Mouse (Mus musculus) spleen, adult 2 months (tissue): ENCODE data around the gene Rtp4. TPM values are rescaled to one million over a fixed set of nuclear protein-coding genes. Genes with fewer than 3 reads are reported as not detected.

Experiments used
- DNase-seq, 2 experiments: peaks; one replicate each; pipeline versions ENCODE4 v3.0.0 to v3.0.0-alpha.2; 2012 to 2021; ENCODE audit warnings: low spot score in 2 of 2, low read depth in 1 of 2
- H3K27ac ChIP-seq: fragments of 200-500 bp; 2 replicates; pipeline ENCODE4 v1.5.1; 2012; ENCODE audit warnings: low read length, inconsistent platforms; ENCODE audit not compliant: insufficient read depth
- H3K27me3 ChIP-seq: fragments of 200-500 bp; 2 replicates; pipeline ENCODE4 v1.6.1; 2012; ENCODE audit warnings: mild to moderate bottlenecking, moderate library complexity, low read length, inconsistent platforms; ENCODE audit not compliant: control insufficient read depth, insufficient read depth
- H3K36me3 ChIP-seq: fragments of 200-500 bp; 2 replicates; pipeline ENCODE4 v1.6.1; 2012; ENCODE audit warnings: mild to moderate bottlenecking, low read length, inconsistent platforms; ENCODE audit not compliant: control insufficient read depth, insufficient read depth
- H3K4me1 ChIP-seq: fragments of 200-500 bp; 2 replicates; pipeline ENCODE4 v1.6.1; 2011; ENCODE audit warnings: inconsistent platforms; ENCODE audit not compliant: control insufficient read depth, insufficient read depth, insufficient read length
- H3K4me3 ChIP-seq: fragments of 200-500 bp; 2 replicates; pipeline ENCODE4 v1.5.1; 2011; ENCODE audit warnings: mild to moderate bottlenecking, inconsistent platforms; ENCODE audit not compliant: insufficient read depth, insufficient read length; ENCODE audit errors: extremely low read depth
- CTCF ChIP-seq: fragments of 200-500 bp; IDR thresholded peaks from 2 replicates; pipeline ENCODE4 v1.5.1; 2011; ENCODE audit warnings: mild to moderate bottlenecking, inconsistent platforms; ENCODE audit not compliant: insufficient read depth, insufficient read length, insufficient replicate concordance; ENCODE audit errors: extremely low read depth
- POLR2A ChIP-seq: fragments of 200-500 bp; IDR thresholded peaks from 2 replicates; pipeline ENCODE4 v1.6.1; 2011; ENCODE audit warnings: low read depth, low read length, inconsistent platforms
- WGBS: fragments of 180-500 bp; shearing (Covaris S2); methylation state at CpG from one replicate; pipeline ENCODE4 v1.1.7; 2018; 5-methylcytosine and 5-hydroxymethylcytosine counted together
- polyA plus RNA-seq: library from polyadenylated mRNA; depleted of rRNA; stranded (reverse); fragments of >200 nt; gene quantifications from 2 replicates; pipeline ENCODE4 v1.2.3, GENCODE M21; 2012

The Rtp4 gene
- polyA plus RNA-seq, 1 experiment: 16.7 TPM

DNA sequence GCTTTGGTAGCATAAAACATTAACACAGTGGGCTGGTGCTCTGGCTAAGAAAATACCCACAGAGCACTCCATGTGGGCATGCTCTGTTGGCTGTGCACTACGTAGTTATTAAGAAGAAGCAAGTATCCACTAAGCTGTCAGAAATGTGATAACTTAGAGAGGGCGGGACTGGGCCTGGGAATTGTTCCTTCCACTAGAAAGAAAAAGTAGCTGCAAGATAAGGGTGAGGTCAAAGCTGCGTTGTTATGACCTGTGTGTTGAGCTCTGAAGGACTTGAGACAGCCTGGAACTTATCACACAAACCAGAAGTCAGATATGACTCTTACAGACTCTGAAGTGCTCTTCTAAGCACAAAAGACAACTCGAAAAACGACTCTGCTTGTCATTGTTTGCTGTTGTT, 19.5 kb upstream of the Rtp4 start:
- WGBS: 74% methylated on average over 5 of the region's 5 CpGs
- DNase-seq: no peak
- no peak for TF ChIP-seq CTCF
- no peak for TF ChIP-seq POLR2A
- no peak overlapping the region for H3K27ac ChIP-seq
- H3K4me3 ChIP-seq: no peak overlapping the region
- H3K4me1 ChIP-seq: no peaks in the 10 kb centered on the region
- no peaks in the 10 kb centered on the region for H3K27me3 ChIP-seq
- no peaks in the 10 kb centered on the region for H3K36me3 ChIP-seq

GRCm38 (mm10) chr16:23501288-23501687, 18.8 kb upstream of the Rtp4 start:
- WGBS: 85% methylated on average over 2 of the region's 2 CpGs
- Histone ChIP-seq H3K27me3 (no peaks in the 10 kb centered on the region), H3K27ac (no peak overlapping the region), H3K4me3 (no peak overlapping the region), H3K36me3 (no peaks in the 10 kb centered on the region), H3K4me1 (no peaks in the 10 kb centered on the region; the same call in 1 of the 2 replicates)
- TF ChIP-seq CTCF (no peak), POLR2A (no peak)
- no peak for DNase-seq

DNA sequence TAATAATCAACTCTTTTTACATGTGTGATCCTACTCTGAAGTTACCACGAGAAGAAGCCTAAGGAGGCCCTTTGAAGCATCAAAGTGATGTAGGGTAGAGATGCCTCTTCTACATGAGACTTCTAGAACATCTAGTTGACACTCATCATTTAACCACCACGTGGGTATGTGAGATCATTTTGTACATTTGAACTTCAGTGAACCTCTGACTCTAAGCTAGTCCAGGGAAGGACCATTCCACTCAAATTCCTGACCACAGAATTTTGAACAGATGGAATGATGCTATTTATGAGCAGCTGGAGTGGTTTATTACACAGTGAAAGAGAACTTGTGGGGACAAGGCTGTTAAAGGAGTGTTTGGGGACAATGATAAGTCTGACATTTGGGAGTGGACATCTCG, 17.6 kb upstream of the Rtp4 start:
- 74% methylated on average over 3 of the region's 3 CpGs for WGBS
- no peak overlapping the region for H3K27ac ChIP-seq

DNA sequence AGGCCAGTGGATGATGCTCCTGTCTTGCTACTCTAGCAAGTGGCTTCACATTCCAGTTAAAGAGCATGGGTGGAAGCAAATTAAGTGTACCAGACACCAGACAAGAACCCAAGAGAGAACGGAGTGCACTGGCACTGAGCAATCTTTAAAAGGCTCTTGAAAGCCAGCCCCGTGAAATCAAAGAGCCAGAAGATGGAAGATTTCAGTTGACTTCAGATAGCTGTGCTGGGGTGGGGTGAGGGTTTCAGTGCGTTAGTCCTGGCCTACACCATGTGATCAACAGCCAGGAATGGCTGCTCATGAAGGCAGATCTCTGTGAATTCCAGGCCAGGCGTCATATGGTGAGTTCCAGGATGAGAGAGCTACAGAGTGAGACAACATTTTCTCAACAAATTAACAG, 16.7 kb upstream of the Rtp4 start:
- DNase-seq: no peak
- no peaks in the 10 kb centered on the region; the same call in 1 of the 2 replicates for H3K4me1 ChIP-seq
- no peak overlapping the region for H3K27ac ChIP-seq
- no peaks in the 10 kb centered on the region for H3K27me3 ChIP-seq
- WGBS: 79% methylated on average over 4 of the region's 4 CpGs
- H3K4me3 ChIP-seq: no peak overlapping the region
- H3K36me3 ChIP-seq: no peaks in the 10 kb centered on the region
- no peak for TF ChIP-seq CTCF
- TF ChIP-seq POLR2A: no peak

More for the DNA sequence above, 17.6 kb upstream of the Rtp4 start:
- no peaks in the 10 kb centered on the region; the same call in 1 of the 2 replicates for H3K4me1 ChIP-seq
- no peak overlapping the region for H3K4me3 ChIP-seq
- TF ChIP-seq CTCF: no peak
- no peak for TF ChIP-seq POLR2A
- DNase-seq: no peak
- H3K36me3 ChIP-seq: no peaks in the 10 kb centered on the region
- no peaks in the 10 kb centered on the region for H3K27me3 ChIP-seq

- H3K4me1 ChIP-seq: no peaks in the 10 kb centered on the region; the same call in 1 of the 2 replicates
- H3K27me3 ChIP-seq: no peaks in the 10 kb centered on the region
- no peak for DNase-seq
- no peaks in the 10 kb centered on the region for H3K36me3 ChIP-seq
- H3K4me3 ChIP-seq: no peak overlapping the region
- no peak overlapping the region for H3K27ac ChIP-seq
- TF ChIP-seq POLR2A (no peak), CTCF (no peak)
- WGBS: 91% methylated on average over 3 of the region's 3 CpGs
Measured at GRCm38 (mm10) chr16:23504320-23504744, 15.8 kb upstream of the Rtp4 start.

DNA sequence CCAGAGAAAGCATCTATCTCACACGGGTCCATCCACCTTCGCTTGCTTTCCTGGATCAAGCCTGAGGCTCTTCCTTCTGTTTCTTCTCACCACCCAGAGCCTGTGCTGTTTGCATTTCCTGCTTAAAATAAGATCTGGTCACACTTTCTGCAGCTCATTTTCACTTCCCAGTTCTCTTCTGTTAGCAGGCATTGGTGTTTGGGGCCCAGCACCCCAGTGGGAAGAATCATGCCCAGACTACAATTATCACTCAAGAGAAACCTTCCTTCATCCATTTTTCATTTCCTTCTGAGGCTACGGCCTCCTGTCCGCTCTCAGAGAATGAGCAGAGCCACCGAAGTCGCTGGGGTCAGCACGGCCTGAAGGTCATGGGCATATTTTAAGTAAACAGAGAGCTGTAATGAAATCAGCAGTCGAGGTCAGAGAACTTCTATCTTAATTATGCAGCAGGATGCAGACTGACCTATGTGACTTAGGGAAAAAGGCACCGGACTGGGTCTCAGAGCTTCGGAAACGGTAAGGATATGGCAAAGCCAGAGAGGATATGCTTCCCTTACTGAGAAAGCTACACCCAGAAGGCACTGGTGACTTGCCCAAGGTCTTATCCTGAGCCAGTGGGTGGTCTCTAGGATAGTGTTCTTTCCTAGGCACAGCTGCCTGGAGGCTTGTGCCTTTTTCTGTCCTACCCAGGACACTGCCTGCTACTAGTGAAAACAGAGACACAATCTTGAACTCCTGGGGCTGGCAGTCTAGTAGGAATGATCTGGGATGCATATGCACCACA, 14.0 kb upstream of the Rtp4 start:
- H3K27ac ChIP-seq: no peak overlapping the region
- no peaks in the 10 kb centered on the region for H3K36me3 ChIP-seq
- TF ChIP-seq POLR2A (no peak), CTCF (no peak)
- H3K27me3 ChIP-seq: no peaks in the 10 kb centered on the region
- 61% methylated on average over 11 of the region's 11 CpGs for WGBS
- no peak overlapping the region for H3K4me3 ChIP-seq
- no peak for DNase-seq
- H3K4me1 ChIP-seq: no peaks in the 10 kb centered on the region; the same call in 1 of the 2 replicates
